Mouse (Mus musculus): ENCODE data around the gene Nme4. TPM values are rescaled to one million over a fixed set of nuclear protein-coding genes. Genes with fewer than 3 reads are reported as not detected.
A peak's percentile ranks its signal among the peaks of the same experiment; 100 is the strongest.
"Not testable (repeated sequence)": the region's sequence is repeated elsewhere in the genome, so short reads cannot be mapped to it uniquely, and the experiment has no call there.

The Nme4 gene
- total and polyA plus RNA-seq, 2 experiments from 2014 or later = 16.0 to 23.3 TPM

DNA sequence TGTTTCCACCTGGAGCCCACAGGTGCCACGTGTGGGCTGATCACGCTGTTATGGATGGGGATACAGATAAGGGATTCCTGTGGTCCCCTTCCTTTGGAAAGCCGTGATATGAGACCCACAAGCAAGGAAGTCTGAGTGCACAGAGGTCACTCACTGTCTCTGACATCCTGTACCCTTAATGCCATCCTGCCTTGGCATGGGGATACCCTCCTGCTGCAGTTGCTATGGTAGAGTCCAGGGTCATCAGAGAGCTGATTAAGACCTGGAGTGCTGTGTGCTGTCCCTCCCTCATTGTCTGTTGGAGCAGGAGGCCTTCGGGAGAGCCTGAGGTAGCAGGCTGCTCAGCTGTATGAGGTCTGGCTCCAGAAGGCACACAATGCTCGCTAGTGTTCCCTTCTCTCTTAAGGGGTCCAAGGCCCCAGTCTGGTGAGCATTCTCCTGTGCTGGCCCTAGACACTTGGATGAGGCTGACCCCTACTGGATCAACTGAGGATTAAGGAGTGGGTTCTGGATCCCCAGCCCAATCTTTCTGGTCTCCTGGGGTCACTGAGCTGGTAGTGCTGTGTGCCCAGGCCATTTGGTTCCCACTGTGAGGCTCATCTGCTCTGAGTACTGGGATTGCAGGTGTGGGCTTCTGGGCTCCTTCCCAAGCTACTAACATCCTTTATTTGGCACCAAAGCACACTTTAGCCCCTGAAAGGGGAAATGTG lies 27.2 kb upstream of the Nme4 start:
- 0 out of 2 replicates have a peak, but pooled peaks have one; percentile 8 for ATAC-seq
- Histone ChIP-seq H3K27me3 (ENCODE audit: insufficient read depth, low read length) (no peaks in the 10 kb centered on the region), H3K36me3 (ENCODE audit: insufficient read depth, low read length) (peaks cover 20% of the 10 kb centered on the region; the same call in 1 of the 2 replicates), H3K27ac (no peak overlapping the region), H3K9me3 (ENCODE audit: low read length) (no peaks in the 10 kb centered on the region), H3K4me3 (ENCODE audit: low read length) (no peak overlapping the region), H3K4me1 (ENCODE audit: insufficient read depth, low read length) (peaks cover 7% of the 10 kb centered on the region), H3K4me2 (ENCODE audit: low read depth, low read length) (no peak overlapping the region), H3K9ac (replicated peaks; ENCODE audit: low read length) (no peak overlapping the region)
- WGBS = 55% methylated on average over 5 of the region's 5 CpGs
- no peak for DNase-seq (ENCODE audit: low spot score)
- peak; percentile 22 for TF ChIP-seq CTCF (IDR thresholded peaks at IDR 0.05; ENCODE audit: low read depth)

DNA sequence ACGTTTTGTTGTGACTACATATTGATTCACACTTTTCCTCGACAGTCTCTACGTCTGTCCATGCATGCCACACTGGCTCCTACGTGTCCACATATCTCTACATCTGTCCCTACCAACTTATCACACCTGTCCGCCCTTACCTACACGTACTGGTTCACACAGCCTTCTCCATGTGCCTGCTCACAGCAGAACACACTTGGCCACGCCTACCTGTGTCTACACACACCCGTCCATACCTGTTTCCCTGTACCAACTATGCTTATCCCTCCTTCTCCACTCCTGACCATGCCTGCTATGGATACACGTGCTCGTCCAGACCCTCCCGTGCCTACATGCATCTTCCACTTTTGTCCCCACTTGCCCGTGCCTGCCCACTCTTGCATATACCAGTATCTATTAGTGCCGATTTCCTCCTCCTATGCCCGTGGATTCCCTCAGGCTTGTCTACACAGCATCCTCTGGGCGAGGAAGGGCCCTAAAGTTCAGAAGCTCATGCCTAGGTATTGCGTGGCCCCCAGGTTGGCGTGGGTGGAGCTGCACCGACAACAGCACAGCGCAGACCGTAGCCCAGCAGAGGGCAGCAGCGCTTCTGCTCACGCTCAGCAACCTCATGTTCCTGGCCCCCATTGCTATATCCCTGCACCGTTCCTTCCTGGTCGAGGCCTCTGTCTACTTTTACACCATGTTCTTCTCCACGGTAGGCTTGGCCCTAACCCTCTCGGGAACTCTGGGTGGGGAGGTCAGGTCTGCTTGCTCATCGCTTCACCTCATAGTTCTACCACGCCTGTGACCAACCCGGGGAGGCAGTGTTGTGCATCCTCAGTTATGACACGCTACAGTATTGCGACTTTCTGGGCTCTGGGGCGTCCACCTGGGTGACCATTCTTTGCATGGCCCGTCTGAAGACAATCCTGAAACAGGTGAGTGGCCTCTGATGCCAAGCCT lies 24.6 kb upstream of the Nme4 start:
- ATAC-seq = peak; percentile 44; the same call in 1 of the 2 replicates
- 0 out of 2 replicates have a peak, but pooled peaks cover 3% of the 10 kb centered on the region for H3K27me3 ChIP-seq (ENCODE audit: insufficient read depth, low read length)
- H3K9ac ChIP-seq (replicated peaks; ENCODE audit: low read length) = no peak overlapping the region
- H3K27ac ChIP-seq = no peak overlapping the region
- H3K9me3 ChIP-seq (ENCODE audit: low read length) = no peaks in the 10 kb centered on the region
- 51% methylated on average over 33 of the region's 33 CpGs for WGBS
- H3K36me3 ChIP-seq (ENCODE audit: insufficient read depth, low read length) = no peaks in the 10 kb centered on the region
- TF ChIP-seq CTCF (IDR thresholded peaks at IDR 0.05; ENCODE audit: low read depth) = peak; percentile 85
- no peak overlapping the region for H3K4me3 ChIP-seq (ENCODE audit: low read length)
- peak; percentile 78 for DNase-seq (ENCODE audit: low spot score)
- no peak overlapping the region for H3K4me2 ChIP-seq (ENCODE audit: low read depth, low read length)
- peaks cover 7% of the 10 kb centered on the region for H3K4me1 ChIP-seq (ENCODE audit: insufficient read depth, low read length)

DNA sequence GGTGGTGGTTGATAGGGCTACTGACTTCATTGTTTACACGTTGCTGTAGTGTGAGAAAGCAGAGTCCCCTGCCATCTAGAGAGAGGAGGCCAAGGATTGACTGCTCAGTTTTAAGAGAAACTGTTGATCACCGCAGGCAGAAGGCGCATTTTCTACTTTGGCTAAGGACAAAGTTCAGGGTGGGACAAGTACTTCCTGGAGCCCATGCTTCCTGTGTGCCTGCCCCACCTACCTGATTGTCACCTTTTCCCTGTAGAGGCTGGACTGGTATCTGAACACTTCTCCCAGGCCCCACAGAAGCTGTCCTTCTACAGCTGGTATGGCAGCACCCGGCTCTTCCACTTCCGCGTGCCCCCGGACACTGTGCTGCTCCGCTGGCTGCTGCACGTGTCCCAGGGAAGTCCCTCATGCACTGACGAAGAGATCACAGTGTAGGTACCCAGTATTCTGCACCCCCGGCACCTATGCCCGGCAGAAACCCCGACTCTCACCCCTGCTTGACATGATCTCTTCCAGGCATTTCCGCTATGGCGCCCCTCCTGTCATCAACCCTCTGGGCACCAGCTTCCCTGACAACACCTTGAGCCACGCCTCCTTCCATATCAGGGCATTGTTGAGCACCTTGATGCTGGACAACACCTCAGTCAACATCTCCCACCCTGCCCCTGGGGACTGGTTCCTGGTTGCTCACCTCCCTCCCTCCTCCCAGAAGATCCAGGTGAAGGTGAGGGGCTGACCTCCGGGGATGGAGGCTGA lies 21.3 kb upstream of the Nme4 start:
- TF ChIP-seq CTCF (IDR thresholded peaks at IDR 0.05; ENCODE audit: low read depth) = no peak
- 0 out of 2 replicates have a peak, but pooled peaks cover 9% of the 10 kb centered on the region for H3K27me3 ChIP-seq (ENCODE audit: insufficient read depth, low read length)
- no peak overlapping the region for H3K27ac ChIP-seq
- ATAC-seq (no peak), DNase-seq (ENCODE audit: low spot score) (no peak)
- no peaks in the 10 kb centered on the region for H3K4me1 ChIP-seq (ENCODE audit: insufficient read depth, low read length)
- H3K9me3 ChIP-seq (ENCODE audit: low read length) = no peaks in the 10 kb centered on the region
- H3K36me3 ChIP-seq (ENCODE audit: insufficient read depth, low read length) = no peaks in the 10 kb centered on the region
- H3K4me2 ChIP-seq (ENCODE audit: low read depth, low read length) = no peak overlapping the region
- no peak overlapping the region for H3K9ac ChIP-seq (replicated peaks; ENCODE audit: low read length)
- WGBS = 86% methylated on average over 17 of the region's 17 CpGs
- no peak overlapping the region for H3K4me3 ChIP-seq (ENCODE audit: low read length)

DNA sequence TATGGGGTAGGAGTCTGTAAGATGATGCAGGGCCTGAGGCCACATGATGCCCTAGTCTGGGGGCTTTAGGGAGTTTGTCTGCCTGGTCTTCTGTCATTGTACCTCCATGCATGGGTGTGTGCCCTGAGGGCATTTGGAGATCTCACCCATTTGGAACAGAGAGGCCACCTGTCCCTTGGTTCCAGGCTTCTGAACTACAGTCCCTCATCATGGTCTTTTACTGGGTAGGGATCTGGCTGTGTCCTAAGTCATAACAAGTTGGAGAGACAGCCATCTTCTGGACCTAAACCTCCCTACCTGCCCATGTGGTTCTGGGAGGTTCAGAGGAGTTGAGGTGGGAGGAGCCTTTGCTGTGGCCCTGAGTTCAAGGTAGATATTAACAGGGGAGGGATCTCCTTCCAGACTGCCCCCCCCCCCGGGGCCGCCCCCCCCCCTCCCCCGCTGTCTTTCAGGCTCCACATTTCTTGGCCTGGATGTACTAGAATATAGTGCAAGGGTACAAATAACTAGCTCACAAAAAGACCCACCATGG lies 20.6 kb upstream of the Nme4 start:
- Histone ChIP-seq H3K36me3 (ENCODE audit: insufficient read depth, low read length) (no peaks in the 10 kb centered on the region), H3K27ac (no peak overlapping the region), H3K4me2 (ENCODE audit: low read depth, low read length) (no peak overlapping the region), H3K4me3 (ENCODE audit: low read length) (no peak overlapping the region), H3K9ac (replicated peaks; ENCODE audit: low read length) (no peak overlapping the region), H3K9me3 (ENCODE audit: low read length) (no peaks in the 10 kb centered on the region), H3K27me3 (ENCODE audit: insufficient read depth, low read length) (0 out of 2 replicates have a peak, but pooled peaks cover 9% of the 10 kb centered on the region), H3K4me1 (ENCODE audit: insufficient read depth, low read length) (no peaks in the 10 kb centered on the region)
- TF ChIP-seq CTCF (IDR thresholded peaks at IDR 0.05; ENCODE audit: low read depth) = no peak
- ATAC-seq (no peak), DNase-seq (ENCODE audit: low spot score) (no peak)
- 50% methylated on average over 3 of the region's 3 CpGs for WGBS

DNA sequence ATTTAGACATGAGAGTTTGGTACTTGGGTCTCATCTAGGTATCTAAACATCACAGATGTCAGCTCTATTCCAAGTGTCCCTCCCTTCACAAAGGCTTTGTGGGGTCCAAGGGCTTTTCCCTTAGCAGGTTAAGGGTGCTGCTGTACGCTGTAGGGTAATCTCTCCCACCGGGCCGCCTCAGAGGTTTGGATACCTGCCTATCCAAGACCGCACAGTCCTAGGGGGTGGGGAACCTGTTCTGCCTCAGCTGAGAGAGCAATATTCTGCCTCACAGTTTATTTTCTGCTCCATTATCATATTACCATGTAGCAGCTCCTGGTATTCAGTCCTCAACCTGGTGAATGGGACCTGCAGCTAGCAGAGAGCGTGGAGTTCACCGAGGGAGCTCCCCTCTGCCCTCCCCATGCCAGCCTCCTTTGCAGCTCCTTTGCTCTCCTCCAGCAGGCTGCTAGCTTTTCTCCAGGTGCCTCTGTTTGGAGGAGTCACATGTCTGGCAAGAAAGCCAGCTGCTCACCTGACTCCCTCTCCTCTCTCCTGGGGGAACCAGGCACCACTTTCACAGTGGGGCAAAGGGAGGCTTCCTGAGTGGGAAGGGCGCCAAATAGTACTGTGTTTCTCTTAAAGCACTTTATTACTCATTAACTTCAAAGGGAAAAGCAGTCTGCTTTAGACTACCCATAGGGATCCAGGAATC lies 19.9 kb upstream of the Nme4 start:
- no peaks in the 10 kb centered on the region for H3K4me1 ChIP-seq (ENCODE audit: insufficient read depth, low read length)
- ATAC-seq (no peak), DNase-seq (ENCODE audit: low spot score) (no peak)
- H3K27me3 ChIP-seq (ENCODE audit: insufficient read depth, low read length) = 0 out of 2 replicates have a peak, but pooled peaks cover 9% of the 10 kb centered on the region
- H3K9me3 ChIP-seq (ENCODE audit: low read length) = no peaks in the 10 kb centered on the region
- no peak overlapping the region for H3K4me3 ChIP-seq (ENCODE audit: low read length)
- H3K27ac ChIP-seq = no peak overlapping the region
- H3K4me2 ChIP-seq (ENCODE audit: low read depth, low read length) = no peak overlapping the region
- 78% methylated on average over 7 of the region's 7 CpGs for WGBS
- no peaks in the 10 kb centered on the region for H3K36me3 ChIP-seq (ENCODE audit: insufficient read depth, low read length)
- H3K9ac ChIP-seq (replicated peaks; ENCODE audit: low read length) = no peak overlapping the region
- no peak for TF ChIP-seq CTCF (IDR thresholded peaks at IDR 0.05; ENCODE audit: low read depth)

DNA sequence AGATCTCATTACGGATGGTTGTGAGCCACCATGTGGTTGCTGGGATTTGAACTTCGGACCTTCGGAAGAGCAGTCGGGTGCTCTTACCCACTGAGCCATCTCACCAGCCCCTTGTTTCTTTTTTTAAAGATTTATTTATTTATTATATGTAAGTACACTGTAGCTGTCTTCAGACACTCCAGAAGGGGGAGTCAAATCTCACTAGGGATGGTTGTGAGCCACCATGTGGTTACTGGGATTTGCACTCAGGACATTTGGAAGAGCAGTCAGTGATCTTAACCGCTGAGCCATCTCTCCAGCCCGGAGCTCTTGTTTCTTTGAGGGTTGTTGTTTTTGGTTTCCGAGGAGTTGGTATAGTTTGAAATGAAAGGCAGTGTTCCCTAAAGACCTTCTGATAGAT lies 19.1 kb upstream of the Nme4 start:
- not testable (repeated sequence) for H3K36me3 ChIP-seq (ENCODE audit: insufficient read depth, low read length); H3K27me3 ChIP-seq (ENCODE audit: insufficient read depth, low read length); H3K9me3 ChIP-seq (ENCODE audit: low read length); H3K9ac ChIP-seq (replicated peaks; ENCODE audit: low read length); H3K27ac ChIP-seq; DNase-seq (ENCODE audit: low spot score); ATAC-seq; H3K4me1 ChIP-seq (ENCODE audit: insufficient read depth, low read length); H3K4me3 ChIP-seq (ENCODE audit: low read length); H3K4me2 ChIP-seq (ENCODE audit: low read depth, low read length)
- WGBS = 55% methylated on average over 7 of the region's 7 CpGs

Measured in hindbrain, postnatal 0 days (tissue).